In the genomic region with DNA sequence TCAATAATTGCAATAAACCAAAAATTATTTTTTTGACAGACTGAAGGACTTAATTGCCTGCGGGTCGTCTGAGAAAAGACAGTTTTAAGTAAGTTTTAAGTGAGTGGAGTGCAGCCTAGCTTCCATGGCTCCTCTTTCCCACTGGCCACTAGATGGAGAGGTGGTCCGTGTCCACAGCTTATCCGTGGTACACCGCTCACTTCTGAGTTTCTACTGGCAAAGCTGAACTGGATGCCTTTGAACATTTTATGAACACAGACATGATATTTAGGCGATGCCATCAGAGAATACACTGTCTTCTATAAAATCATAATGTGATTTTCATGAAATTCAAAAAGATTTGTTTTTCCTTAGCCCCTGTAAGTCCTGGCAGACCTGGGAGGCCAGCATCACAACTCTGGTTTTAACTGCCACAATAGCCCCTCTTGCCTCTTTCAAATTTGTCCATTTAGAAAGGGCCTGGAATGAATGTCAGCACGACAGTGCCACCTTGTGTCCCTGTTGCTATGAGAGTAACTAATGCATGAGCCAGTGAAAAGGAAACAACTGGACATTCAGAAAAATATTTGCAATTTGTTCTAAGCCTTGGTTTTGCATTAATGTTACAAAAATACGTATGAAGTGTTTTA, we compare ENCODE assay signal across 9 mouse cellular contexts. TPM values are rescaled to one million over a fixed set of nuclear protein-coding genes. Genes with fewer than 3 reads are reported as not detected.
DNase-seq lines count a peak whose midpoint lies in the region; ATAC-seq lines count a peak whose summit lies in the region.
"Had no signal": no experiment of that assay in that cellular context is flagged by ENCODE, and none has a peak within 500 bp of the region (broad histone marks: within the 10 kb centered on the region; RNA-seq: fewer than 3 reads in every experiment).

No protein-coding gene starts in this region.

- H3K9me3 ChIP-seq in embryonic facial prominence, embryonic 14.5 days (ENCODE audit: control insufficient read depth, low read length) = no peaks in the 10 kb centered on the region
- H3K9me3 ChIP-seq in hindbrain, embryonic 16.5 days (ENCODE audit: control insufficient read depth, low read length) = no peaks in the 10 kb centered on the region
- H3K9me3 ChIP-seq: embryonic facial prominence, embryonic 13.5 days had no signal

- peak; percentile 81; the same call in 1 of the 2 replicates for ATAC-seq in embryonic facial prominence, embryonic 14.5 days (ENCODE audit: low read depth)
- peak; percentile 95 for ATAC-seq in hindbrain, embryonic 16.5 days
- ATAC-seq in megakaryocyte progenitor cell, adult 5-6 weeks (replicated peaks; ENCODE audit: poor library complexity) = peak; percentile 68

- H3K4me3 ChIP-seq in embryonic facial prominence, embryonic 14.5 days (ENCODE audit: low read depth, low read length) = no peak overlapping the region
- no peak overlapping the region for H3K4me3 ChIP-seq in hindbrain, embryonic 16.5 days (ENCODE audit: low read length)
- H3K4me3 ChIP-seq: embryonic facial prominence, embryonic 13.5 days had no signal

- H3K4me2 ChIP-seq in embryonic facial prominence, embryonic 14.5 days (ENCODE audit: low read depth, low read length) = no peak overlapping the region
- no peak overlapping the region for H3K4me2 ChIP-seq in hindbrain, embryonic 16.5 days (ENCODE audit: low read length)
- H3K4me2 ChIP-seq: embryonic facial prominence, embryonic 13.5 days had no signal

- DNase-seq in spleen, adult 18-20 months = peak; percentile 7 to 58
- no peak for DNase-seq in spleen, postnatal 4 days (ENCODE audit: low spot score in 2 of 2)
- DNase-seq in adrenal gland, postnatal 25 days = peak; percentile 61
- peak; percentile 63 for DNase-seq in embryonic facial prominence, embryonic 14.5 days (ENCODE audit: low spot score)
- DNase-seq in left cerebral cortex, adult 11 months (ENCODE audit: low spot score) = peak; percentile 66
- DNase-seq in right cerebral cortex, postnatal 4 days = peak; percentile 51

- 0 out of 2 replicates have a peak, but pooled peaks cover 9% of the 10 kb centered on the region for H3K4me1 ChIP-seq in embryonic facial prominence, embryonic 14.5 days (ENCODE audit: control insufficient read depth, insufficient read depth, low read length)
- no peaks in the 10 kb centered on the region for H3K4me1 ChIP-seq in hindbrain, embryonic 16.5 days (ENCODE audit: control insufficient read depth, insufficient read depth, low read depth, low read length)

- WGBS in embryonic facial prominence, embryonic 14.5 days = 39% methylated on average over 8 of the region's 8 CpGs
- 43% methylated on average over 8 of the region's 8 CpGs for WGBS in hindbrain, embryonic 16.5 days

- no peaks in the 10 kb centered on the region for H3K27me3 ChIP-seq in embryonic facial prominence, embryonic 14.5 days (replicated peaks; ENCODE audit: control insufficient read depth, insufficient read depth, low read length)
- H3K27me3 ChIP-seq in hindbrain, embryonic 16.5 days (replicated peaks; ENCODE audit: control insufficient read depth, insufficient read depth, low read length) = no peaks in the 10 kb centered on the region
- H3K27me3 ChIP-seq: embryonic facial prominence, embryonic 13.5 days had no signal

- H3K36me3 ChIP-seq in embryonic facial prominence, embryonic 14.5 days (ENCODE audit: control insufficient read depth, insufficient read depth, low read length) = no peaks in the 10 kb centered on the region
- no peaks in the 10 kb centered on the region for H3K36me3 ChIP-seq in hindbrain, embryonic 16.5 days (ENCODE audit: control insufficient read depth, insufficient read depth, low read length)
- H3K36me3 ChIP-seq: embryonic facial prominence, embryonic 13.5 days had no signal

- H3K9ac ChIP-seq in embryonic facial prominence, embryonic 14.5 days (ENCODE audit: low read depth, low read length) = no peak overlapping the region
- no peak overlapping the region for H3K9ac ChIP-seq in hindbrain, embryonic 16.5 days (ENCODE audit: low read depth, low read length)
- H3K9ac ChIP-seq: embryonic facial prominence, embryonic 13.5 days had no signal

- no peak overlapping the region; the same call in 1 of the 2 replicates for H3K27ac ChIP-seq in embryonic facial prominence, embryonic 14.5 days (replicated peaks; ENCODE audit: low read depth, low read length)
- no peak overlapping the region for H3K27ac ChIP-seq in hindbrain, embryonic 16.5 days (ENCODE audit: low read depth, low read length)
- H3K27ac ChIP-seq: embryonic facial prominence, embryonic 13.5 days had no signal

RNA-seq across cellular contexts. Expression of a gene that starts 38.9 kb away (rescaled TPM):
- total RNA-seq in adrenal gland, postnatal 25 days (2021) = 133 and 178 TPM in 2 replicates
- polyA plus RNA-seq in embryonic facial prominence, embryonic 14.5 days (2014; fragmentation: Nextera tagmentation; extraction: Ambion mirVana) = 20.6 and 23.6 TPM in 2 replicates
- polyA plus RNA-seq in hindbrain, embryonic 16.5 days (2015; fragmentation: Nextera tagmentation; extraction: Ambion mirVana) = 46.6 and 53.3 TPM in 2 replicates
- total RNA-seq in megakaryocyte progenitor cell, adult 5-6 weeks (2015) = 10.9 and 13.1 TPM in 2 replicates
- 5.2 and 15.9 TPM in 2 replicates for total RNA-seq in megakaryocyte progenitor cell, adult 5-6 weeks (2017)

Comparison
In these comparisons a context has a peak if more than half of its experiments do, and no peak if none do; other contexts are left out.
1. DNase-seq: peak in spleen, adult 18-20 months (2 of 2), adrenal gland, postnatal 25 days (single experiment), embryonic facial prominence, embryonic 14.5 days (single experiment), left cerebral cortex, adult 11 months (single experiment) and right cerebral cortex, postnatal 4 days (single experiment); none in spleen, postnatal 4 days (0 of 2).
2. Peak in every context shown above with its lines, with median percentiles within 50 percentile points of each other: ATAC-seq.